Mouse (Mus musculus): ENCODE results near the gene Cfap36. TPM values are rescaled to one million over a fixed set of nuclear protein-coding genes. Genes with fewer than 3 reads are reported as not detected.

The Cfap36 gene
- total RNA-seq (2021) = 100 to 1,000 TPM; 118 to 126 TPM

DNA sequence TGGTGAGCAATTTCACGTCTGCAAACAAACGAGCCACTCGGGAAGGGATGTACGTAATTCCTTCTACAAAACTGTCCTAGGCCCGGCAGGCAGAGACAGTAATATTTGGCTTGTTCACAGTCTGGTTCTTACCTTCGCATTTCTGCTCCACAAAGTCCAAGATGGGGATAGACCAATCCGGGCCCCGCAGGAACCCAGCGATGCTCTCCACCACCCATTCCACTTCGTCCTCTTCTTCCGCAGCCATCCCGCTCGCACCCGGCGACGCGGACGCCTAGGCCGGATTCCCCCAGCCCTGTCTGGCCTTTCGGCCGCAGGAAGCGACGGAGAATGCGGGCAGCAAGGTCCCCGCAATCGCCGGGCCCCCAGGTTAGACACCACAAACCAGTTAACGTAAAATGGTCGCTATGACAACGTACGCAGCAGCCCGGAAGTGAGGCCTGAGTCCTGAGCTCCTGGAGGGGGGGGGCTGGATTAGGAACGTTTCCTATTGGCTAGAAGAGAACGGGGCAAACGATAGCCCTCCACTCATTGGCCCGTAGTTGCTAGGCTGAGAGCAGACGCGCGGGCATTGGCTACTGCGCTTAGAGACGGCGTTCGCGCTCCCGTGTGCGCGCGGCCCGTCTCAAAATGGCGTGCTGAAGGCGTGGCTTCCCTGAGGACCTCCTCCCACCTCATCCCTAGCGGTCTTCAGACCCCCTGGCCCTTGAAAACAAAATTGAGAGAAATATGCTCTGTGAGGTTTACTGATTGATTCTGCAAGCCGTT lies at the start of gene Cfap36:
Cfap36 (minus strand) TSS at position 527 of the 768 bp plus-strand sequence.
- intact Hi-C loops (cut with DNase I) = loop anchor here (10.0 kb wide), 1 partner anchor 448 kb away; the partner anchor contains the start of gene Rtn4
- DNase-seq (ENCODE audit: low spot score in 2 of 2) = peak; percentile 89 to 90

DNA sequence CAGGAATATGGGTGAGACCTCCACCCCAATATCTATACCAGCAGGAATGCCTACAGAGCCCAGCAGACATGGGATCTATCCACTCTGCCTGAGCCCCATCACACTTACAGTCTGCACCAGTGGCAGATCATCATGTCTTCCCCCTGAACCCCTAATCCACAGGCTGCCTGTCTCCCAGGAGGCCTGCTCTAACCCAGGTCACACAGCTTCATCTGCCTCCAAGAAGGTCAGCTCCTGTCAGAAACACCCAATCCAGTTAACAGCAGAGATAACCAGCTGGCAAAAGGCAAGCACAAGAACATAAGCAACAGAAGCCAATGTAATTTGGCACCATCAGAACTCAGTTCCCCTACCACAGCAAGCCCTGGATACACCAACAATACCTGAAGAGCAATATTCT lies 40.1 kb upstream of the Cfap36 start:
- intact Hi-C loops (cut with DNase I) = no loop called here
- no peak for DNase-seq (ENCODE audit: low spot score in 2 of 2)

GRCm38 (mm10) chr11:29286040-29286439 lies 38.8 kb upstream of the Cfap36 start:
- intact Hi-C loops (cut with DNase I) = no loop called here
- DNase-seq (ENCODE audit: low spot score in 2 of 2) = no peak

DNA sequence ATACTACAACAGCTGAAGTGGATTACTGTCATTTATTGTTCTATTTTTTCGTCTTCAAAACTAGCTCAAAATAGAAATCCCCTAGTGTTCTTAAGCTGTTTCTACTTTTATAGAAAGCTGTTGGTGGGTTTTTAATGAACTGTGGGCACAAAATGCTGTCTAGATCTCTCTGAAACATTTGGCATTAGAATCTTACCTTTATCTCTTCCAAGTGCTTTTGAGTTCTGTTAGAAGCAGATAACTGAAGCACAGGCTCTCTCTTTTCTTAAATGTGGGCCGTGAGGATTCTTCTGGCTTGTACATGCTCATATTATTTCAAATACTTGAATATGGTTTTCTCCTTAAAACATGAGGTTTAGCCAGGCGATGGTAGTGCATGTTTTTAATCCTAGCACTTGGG lies 27.5 kb upstream of the Cfap36 start:
- intact Hi-C loops (cut with DNase I) = loop anchor here (5.0 kb wide), 1 partner anchor 98 kb away; the partner anchor contains the start of gene Ccdc88a
- DNase-seq (ENCODE audit: low spot score in 2 of 2) = no peak

DNA sequence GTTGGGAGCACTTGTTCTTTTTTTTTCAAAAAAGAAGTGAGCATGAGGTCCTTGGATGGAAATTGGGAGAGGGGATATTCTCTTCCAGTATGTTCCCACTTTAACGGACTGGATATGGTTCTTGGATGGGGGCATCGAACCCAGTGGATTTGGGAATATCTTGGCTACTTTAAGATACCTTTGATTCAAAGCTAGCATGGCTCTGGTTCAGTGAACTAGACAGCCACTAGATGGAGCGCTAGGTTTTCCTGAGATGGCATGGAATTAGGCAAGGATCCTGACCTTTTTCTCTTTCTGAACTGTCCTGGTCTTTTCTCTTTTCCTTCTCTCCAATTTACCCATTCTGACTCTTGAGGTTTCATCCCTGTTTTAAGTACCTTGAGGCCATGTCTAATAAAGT lies 20.6 kb upstream of the Cfap36 start:
- intact Hi-C loops (cut with DNase I) = loop anchor here (5.0 kb wide), 1 partner anchor 424 kb away; the partner anchor contains the start of gene Rtn4

GRCm38 (mm10) chr11:29254643-29255042 lies 7.4 kb upstream of the Cfap36 start:
- intact Hi-C loops (cut with DNase I) = no loop called here
- no peak for DNase-seq (ENCODE audit: low spot score in 2 of 2)

More for the DNA sequence above, 20.6 kb upstream of the Cfap36 start:
- no peak for DNase-seq (ENCODE audit: low spot score in 2 of 2)

DNA sequence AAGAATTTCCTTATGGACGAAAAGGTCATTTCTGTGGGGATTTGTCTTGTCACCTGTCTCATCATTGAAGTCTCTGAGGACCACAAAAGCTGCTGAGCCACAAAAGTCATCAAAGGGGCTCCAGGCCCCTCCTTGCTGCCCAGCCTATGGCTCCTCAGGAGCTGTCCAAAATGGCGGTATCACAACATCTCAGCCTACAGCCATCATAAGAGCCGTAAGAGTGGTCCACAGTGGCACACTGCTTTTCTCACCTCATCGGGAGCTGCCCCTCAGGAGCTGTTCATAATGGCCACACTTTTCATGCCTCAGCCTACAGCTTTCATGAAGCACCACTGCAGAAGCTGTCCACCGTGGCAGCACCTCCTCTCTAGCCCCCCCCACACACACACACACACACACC lies 1.2 kb upstream of the Cfap36 start:
- intact Hi-C loops (cut with DNase I) = loop anchor here (10.0 kb wide), 1 partner anchor 446 kb away; the partner anchor contains the start of gene Rtn4
- no peak for DNase-seq (ENCODE audit: low spot score in 2 of 2)

DNA sequence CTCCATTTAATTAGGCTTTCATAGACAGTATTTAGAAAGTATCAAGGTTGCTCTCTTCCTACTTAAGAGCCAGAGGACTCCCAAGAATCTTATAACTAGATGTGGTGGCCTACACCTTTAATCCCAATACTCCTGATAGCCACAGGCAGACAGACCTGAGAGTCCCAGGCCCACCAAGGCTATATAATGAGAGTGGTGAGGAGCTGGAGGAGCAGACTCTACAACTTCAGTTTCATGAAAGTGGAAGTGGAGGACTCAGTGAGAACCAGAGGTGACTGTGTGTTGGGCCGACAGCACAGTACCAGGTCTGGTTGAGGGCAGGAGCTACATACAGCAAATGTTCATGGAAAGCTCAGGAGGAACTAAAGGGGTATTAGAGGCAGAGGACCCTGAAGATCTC lies 516 bp upstream of the Cfap36 start:
- intact Hi-C loops (cut with DNase I) = loop anchor here (10.0 kb wide), 1 partner anchor 447 kb away; the partner anchor contains the start of gene Rtn4
- no peak for DNase-seq (ENCODE audit: low spot score in 2 of 2)

DNA sequence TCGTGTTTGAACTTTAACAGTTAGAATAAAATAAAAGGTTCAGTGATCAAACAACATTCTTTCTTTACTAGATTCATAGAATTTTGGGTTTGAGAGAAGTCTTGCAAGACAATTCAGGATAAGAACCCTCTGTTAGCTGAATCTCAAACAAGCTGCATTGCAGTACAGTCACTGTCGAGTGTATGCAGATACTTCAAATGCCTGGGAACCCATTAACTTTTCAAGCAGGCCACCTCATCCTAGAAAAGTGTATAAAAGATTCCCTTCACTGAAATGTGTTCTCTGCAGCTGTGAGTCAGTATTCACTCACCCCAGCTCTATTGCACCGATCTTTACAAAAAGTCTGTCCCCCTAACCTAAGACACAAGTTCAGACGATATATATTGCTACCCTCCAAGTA lies 1.2 kb downstream of the Cfap36 start:
- intact Hi-C loops (cut with DNase I) = loop anchor here (10.0 kb wide), 1 partner anchor 449 kb away; the partner anchor contains the start of gene Rtn4

GRCm38 (mm10) chr11:29241961-29242360 lies 5.2 kb downstream of the Cfap36 start:
- no peak for DNase-seq (ENCODE audit: low spot score in 2 of 2)
- intact Hi-C loops (cut with DNase I) = loop anchor here (10.0 kb wide), 1 partner anchor 453 kb away; the partner anchor contains the start of gene Rtn4

More for the DNA sequence above, 1.2 kb downstream of the Cfap36 start:
- no peak for DNase-seq (ENCODE audit: low spot score in 2 of 2)

DNA sequence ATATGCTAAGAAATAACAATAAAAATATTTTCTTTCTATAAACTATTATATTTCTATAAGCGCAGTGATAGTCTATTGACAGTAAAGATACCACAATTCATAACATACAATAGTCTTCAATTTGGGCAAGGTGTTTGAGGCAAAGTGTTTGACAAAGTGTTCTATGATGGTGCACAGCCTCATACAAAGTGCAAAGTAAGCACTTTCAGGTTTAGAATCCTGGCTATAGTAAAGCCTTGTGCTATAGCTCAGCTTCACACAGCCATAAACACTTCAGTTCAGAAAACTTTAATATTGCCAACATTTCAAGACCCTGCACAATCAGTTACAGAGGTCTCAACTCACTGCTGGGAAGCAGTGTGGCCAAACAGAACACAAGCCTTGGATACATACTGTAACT lies 7.9 kb downstream of the Cfap36 start:
- intact Hi-C loops (cut with DNase I) = no loop called here
- no peak for DNase-seq (ENCODE audit: low spot score in 2 of 2)

DNA sequence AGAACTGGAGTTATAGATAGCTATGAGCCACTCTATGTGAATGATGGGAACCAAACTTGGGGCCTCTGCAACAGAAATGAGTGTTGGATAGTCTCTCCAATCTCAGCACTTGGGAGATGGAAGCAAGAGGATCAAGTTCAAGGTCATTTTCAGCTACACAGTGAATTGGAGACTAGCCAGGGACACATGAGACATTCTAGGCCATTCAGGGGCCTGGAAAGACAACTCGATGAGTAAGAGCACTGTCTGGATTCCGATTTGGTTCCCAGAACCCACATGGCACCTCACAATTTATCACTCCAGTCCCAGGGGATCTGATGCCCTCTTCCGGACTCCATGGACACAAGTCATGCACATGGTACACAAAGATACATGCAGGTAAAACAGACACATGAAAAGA lies 8.7 kb downstream of the Cfap36 start:
- intact Hi-C loops (cut with DNase I) = no loop called here
- DNase-seq (ENCODE audit: low spot score in 2 of 2) = no peak

GRCm38 (mm10) chr11:29238047-29238446 lies 9.2 kb downstream of the Cfap36 start:
- no peak for DNase-seq (ENCODE audit: low spot score in 2 of 2)
- intact Hi-C loops (cut with DNase I) = no loop called here

DNA sequence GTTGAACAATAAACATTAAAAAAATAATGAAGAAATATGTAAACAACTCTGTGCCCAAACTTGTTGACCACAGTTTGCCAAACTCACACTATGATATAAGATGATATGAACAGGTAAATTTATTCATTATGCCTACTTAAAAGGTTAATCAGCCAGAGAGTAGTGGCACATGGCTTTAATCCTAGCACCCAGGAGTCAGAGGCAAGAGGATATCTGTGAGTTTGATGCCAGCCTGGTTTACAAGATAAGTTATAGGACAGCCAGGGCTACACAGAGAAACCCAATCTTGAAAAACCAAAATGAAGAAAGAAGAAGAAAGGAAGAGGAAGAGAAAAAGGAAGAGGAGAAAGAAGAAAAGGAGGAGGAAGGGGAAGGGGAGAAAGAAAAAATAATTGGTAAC lies 9.8 kb downstream of the Cfap36 start:
- no peak for DNase-seq (ENCODE audit: low spot score in 2 of 2)
- intact Hi-C loops (cut with DNase I) = no loop called here

DNA sequence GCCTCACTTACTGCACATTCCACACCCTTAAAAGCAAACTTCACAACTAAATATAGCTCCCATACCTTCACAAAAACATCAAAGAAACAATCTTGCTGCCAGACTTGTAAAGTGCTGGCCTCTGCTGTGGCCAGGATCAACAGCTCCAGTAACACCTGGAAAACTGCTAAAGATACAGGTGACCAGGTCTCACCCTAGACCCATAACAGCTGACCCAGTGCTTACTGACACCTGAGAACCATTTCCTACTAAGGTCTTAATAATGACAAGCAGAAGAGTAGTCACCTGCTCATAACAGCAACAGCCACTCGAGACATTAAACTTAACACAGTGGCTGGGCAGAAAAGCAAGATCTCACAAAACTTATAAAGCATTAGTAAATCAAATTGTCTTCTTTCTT lies 13.6 kb downstream of the Cfap36 start:
- no peak for DNase-seq (ENCODE audit: low spot score in 2 of 2)
- intact Hi-C loops (cut with DNase I) = no loop called here

DNA sequence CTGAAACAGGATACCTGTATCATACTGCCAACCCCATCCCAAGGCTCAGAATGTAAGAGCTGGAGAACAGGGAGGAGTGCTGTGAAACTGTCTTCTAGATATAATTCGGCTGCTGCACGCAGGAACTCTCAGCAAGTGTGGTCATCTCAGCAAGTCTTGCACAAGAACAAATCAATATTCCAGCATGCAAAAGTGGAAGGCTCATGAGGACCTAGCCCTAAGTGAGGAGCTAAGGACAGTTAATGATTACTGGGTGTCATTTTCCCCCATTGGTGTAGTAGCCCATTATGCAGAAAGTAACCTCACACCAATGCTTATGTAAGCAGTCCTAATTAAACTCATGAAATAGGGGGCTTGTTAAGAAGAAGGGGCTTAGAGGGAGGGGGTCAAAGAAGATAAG lies 18.3 kb downstream of the Cfap36 start:
- no peak for DNase-seq (ENCODE audit: low spot score in 2 of 2)
- intact Hi-C loops (cut with DNase I) = no loop called here

DNA sequence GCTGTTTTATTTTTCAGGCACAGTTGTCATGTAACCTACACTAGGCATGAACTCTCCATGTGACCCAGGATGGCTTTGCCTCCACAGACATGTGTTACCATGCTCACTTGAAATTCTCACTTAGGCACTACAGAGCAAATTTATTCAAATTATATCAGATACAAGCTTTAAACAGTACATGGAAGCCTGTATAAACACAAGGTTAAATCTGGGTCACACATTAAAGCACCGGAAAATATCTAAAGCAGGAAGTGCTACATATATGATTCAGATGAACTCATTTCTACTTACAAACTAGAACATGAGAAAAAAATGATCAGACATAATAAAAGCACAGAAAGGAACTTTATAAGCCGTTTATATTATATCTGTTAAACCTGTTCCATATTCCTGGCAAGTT lies 22.5 kb downstream of the Cfap36 start:
- DNase-seq (ENCODE audit: low spot score in 2 of 2) = no peak
- intact Hi-C loops (cut with DNase I) = no loop called here

DNA sequence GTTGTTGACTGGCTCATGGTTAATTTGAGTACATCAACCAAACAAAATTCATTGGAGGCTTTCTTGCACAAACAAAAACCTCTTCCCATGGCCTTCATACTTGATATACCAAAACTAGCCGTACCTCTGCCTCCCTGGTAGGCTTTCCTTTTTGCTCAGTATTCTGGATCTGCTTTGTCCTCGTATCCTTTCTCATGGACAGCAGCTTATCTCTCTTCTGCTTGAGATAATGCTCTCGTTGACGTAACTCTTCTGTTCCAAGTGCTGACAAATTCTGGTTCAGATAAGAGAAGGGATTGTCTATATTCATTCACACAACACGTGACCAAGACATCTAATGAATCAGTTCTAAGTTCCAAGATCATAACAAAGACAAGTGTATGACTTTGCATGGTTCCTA lies 24.9 kb downstream of the Cfap36 start:
- DNase-seq (ENCODE audit: low spot score in 2 of 2) = no peak

GRCm38 (mm10) chr11:29219055-29219454 lies 28.2 kb downstream of the Cfap36 start:
- intact Hi-C loops (cut with DNase I) = no loop called here
- DNase-seq (ENCODE audit: low spot score in 2 of 2) = no peak

More for the DNA sequence above, 24.9 kb downstream of the Cfap36 start:
- intact Hi-C loops (cut with DNase I) = no loop called here

DNA sequence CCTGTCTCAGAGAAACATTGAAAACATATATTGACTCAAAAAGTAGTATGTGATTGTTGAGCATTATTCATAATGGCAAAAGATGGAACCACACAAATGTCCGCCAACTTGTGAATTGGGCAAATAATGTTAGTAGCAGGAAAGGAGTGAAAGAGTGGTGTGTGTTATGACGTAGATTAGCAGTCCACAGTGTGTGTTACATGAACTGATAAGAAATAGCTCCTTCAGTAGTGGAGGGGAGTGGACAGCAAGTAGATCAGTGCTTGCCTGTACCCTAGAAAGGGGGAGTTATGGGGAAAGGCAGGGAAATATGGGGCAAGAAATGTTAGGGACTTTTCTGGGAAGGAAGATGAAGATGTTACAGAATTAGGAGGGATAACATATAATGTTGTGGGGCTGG lies 31.0 kb downstream of the Cfap36 start:
- intact Hi-C loops (cut with DNase I) = no loop called here
- no peak for DNase-seq (ENCODE audit: low spot score in 2 of 2)

DNA sequence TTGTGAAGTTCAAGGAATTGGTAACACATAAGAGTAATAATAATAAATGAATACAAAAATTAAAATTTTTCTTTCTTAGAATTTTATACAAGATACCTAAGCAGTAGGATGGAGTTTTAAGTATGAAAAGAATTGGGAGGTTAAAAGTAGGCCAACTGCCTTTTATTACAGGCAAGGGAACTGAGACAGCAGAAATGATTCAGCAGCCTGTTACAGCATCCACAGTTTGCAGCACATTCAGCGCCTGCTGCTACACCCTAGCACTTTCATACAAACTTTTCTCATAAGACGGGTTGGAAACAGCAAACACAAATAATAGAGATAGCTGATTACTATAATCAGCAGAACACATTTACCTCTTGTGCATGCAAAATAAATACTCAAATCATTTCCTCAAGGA lies 37.4 kb downstream of the Cfap36 start:
- DNase-seq (ENCODE audit: low spot score in 2 of 2) = no peak
- intact Hi-C loops (cut with DNase I) = no loop called here

All from left cerebral cortex, postnatal 36 days (tissue).